Mouse (Mus musculus) right cerebral cortex, postnatal 14 days (tissue): ENCODE data around the gene Krtcap3.
"Not testable (repeated sequence)": the region's sequence is repeated elsewhere in the genome, so short reads cannot be mapped to it uniquely, and the experiment has no call there.

Source experiments
- DNase-seq: peaks from one replicate; pipeline ENCODE4 v3.0.0; 2022

The Krtcap3 gene

DNA sequence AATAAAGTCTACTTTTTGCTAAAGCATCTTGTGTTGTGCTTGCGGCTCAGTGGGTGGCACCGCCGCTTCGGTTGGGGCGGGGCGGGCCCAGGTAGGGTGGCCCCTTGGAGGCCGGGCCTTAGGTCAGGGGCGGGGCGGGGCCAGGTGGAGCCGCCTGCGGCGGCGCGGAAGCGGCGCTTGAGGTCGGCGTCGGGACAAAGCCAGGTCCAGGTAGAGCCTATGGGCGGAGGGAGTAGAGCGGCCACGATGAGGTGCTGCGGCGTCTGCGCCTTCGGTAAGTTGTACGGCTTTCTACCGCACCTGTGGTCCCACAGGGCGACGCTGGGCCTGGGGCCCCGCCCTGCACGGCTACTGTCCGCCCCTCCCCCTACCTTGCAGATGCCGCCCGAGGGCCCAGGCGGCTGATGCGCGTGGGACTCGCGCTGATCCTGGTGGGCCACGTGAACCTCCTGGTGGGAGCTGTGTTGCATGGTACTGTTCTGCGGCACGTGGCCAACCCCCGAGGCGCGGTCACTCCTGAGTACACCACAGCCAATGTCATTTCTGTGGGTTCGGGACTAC is at the start of gene Krtcap3:
Gene Krtcap3, plus strand, starts transcription at position 151 of the 561 bp plus-strand sequence.
- peak; percentile 38 for DNase-seq

GRCm38 (mm10) chr5:31201742-31202590 is 49.5 kb upstream of the Krtcap3 start, which contains the start of gene Zfp513:
Gene Zfp513 (minus strand): TSS chr5:31202303.
- DNase-seq: peak; percentile 92

- no peak for DNase-seq
These were observed 48.6 kb upstream of the Krtcap3 start for GRCm38 (mm10) chr5:31202933-31203332.

GRCm38 (mm10) chr5:31203866-31204265 is 47.6 kb upstream of the Krtcap3 start:
- DNase-seq: no peak

DNA sequence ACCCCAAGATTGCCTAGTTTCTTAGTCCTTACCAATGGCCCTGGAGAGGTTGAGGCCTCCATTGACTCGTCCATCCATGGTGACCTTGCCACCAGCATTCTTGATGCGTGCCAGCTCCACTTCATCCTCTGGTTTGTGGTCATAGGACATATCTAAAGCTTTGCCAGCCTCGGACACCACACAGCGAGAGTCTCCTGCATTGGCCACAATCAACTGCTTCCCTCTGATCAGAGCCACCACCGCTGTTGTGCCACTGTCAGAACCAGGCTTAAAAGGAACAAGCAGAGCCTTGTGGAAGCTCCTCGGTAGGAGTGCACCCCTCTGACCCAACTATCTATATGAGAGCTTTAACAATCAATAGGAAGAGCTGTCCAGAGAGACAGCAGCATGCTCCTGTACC is 47.1 kb upstream of the Krtcap3 start:
- no peak for DNase-seq

GRCm38 (mm10) chr5:31216554-31216953 is 34.9 kb upstream of the Krtcap3 start:
- DNase-seq: not testable (repeated sequence)

- DNase-seq: no peak
These were observed 33.2 kb upstream of the Krtcap3 start for GRCm38 (mm10) chr5:31218294-31218693.

GRCm38 (mm10) chr5:31219070-31219469 is 32.4 kb upstream of the Krtcap3 start:
- no peak for DNase-seq

DNA sequence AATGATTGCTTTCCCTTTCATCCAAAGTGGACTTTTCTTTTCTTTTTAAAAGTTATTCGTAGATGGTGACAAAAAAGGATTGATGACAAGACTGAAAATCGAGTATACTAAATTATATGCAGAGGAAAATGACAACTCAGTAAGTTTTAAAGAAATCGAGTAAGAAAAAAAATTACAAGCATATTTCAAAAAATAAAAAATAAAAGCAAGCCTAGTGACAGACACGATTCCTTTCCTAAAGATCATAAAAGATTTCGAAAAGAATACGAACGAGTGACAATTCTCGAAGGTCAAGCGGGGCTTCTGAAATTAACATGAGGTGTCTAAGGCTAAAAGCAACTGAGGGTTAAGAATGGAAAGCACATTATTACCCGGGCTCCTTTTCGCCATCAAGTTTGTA is 32.0 kb upstream of the Krtcap3 start:
- DNase-seq: no peak

- DNase-seq: peak; percentile 62
These were observed 31.5 kb upstream of the Krtcap3 start for GRCm38 (mm10) chr5:31219911-31220447.

GRCm38 (mm10) chr5:31220448-31221303 is 30.8 kb upstream of the Krtcap3 start, which contains the start of gene Ppm1g:
Gene Ppm1g (minus strand): TSS chr5:31220687.
- peak; percentile 98 for DNase-seq

GRCm38 (mm10) chr5:31221304-31221945 is 30.1 kb upstream of the Krtcap3 start:
- peak; percentile 40 for DNase-seq

DNA sequence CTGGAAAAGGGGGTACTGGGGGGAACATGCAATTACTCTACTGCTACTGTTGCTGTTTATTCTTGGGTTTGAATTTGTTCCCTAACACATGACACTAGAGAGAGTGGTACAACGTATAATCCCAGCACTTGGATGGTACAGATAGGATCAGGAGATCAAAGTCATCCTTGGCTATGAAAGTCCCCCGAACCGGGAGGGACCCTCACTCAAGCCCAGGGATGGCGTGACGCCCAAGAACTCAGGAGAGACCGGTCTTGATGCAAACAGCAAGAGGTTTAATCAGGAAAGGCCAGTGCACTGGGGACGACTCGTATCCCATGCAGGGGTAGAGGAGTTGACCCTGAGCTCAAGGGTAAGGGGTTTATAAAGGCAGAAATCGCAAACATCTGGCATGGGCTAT is 28.8 kb upstream of the Krtcap3 start:
- peak; percentile 16 for DNase-seq

DNA sequence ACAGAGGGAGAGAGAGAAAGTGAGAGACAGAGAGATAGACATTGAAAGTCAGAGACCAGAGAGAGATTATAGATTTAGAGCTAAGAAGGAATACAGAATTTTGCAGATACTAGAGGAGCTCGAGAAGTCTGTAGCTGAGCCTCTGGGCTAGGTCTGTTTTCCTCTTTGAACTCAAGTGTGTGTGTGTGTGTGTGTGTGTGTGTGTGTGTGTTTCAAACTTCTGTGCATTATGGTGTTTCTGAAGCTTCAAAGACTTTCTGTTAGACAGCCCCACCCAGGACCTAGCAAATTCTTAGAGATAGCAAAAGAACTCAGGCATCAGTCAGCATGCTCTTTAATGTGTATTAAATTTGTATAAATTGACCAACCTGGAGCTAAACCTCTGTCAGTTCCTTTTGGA is 24.9 kb upstream of the Krtcap3 start:
- no peak for DNase-seq

DNA sequence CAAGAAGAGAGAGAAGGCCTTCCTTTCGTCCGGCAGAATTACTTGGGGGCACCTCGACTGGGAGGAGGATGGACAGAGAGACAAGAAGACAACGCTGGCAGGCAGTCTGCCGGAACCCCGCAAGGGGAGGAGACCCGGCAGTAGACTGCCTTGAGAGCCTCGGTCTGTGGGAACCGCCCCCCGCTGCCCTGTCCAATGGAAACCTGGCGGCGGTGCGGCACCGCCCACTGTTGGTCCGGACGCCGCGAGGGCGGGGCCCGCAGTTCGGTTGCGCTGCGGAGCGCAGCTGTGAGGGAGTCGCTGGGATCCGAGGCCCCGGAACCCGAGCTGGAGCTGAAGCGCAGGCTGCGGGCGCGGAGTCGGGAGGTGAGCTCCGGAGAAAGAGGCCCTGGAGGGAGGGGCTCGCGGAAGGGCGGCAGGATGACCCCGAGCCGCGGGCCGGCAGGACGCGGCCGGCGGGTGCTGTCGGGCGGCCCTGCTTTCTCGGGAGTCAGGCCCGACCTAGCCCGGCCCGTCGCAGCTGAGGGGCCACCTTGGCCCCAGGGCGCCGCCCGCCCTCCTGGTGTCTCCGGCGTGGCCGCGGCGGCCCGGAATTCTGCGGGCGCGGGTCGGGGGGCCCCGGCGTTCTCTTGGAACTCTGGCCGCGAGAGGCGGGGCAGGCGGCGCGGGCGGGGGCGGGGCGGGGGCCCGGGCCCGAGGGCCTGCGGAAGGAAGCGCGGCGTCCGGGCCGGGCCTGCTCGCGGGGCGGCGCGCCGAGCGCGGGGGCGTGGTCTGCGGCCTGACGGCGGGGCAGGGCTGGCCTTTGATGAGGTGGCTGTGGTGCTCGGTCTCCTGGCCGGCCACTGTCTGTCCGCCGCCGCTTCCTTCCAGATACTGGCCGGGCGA is 10.6 kb upstream of the Krtcap3 start, which contains the start of the genes Nrbp1 and Gm9970:
Gene Nrbp1, plus strand, starts transcription at position 228 of the 885 bp plus-strand sequence.
Gene Gm9970, minus strand, starts transcription at position 596 of the 885 bp plus-strand sequence.
- peak; percentile 94 for DNase-seq

DNA sequence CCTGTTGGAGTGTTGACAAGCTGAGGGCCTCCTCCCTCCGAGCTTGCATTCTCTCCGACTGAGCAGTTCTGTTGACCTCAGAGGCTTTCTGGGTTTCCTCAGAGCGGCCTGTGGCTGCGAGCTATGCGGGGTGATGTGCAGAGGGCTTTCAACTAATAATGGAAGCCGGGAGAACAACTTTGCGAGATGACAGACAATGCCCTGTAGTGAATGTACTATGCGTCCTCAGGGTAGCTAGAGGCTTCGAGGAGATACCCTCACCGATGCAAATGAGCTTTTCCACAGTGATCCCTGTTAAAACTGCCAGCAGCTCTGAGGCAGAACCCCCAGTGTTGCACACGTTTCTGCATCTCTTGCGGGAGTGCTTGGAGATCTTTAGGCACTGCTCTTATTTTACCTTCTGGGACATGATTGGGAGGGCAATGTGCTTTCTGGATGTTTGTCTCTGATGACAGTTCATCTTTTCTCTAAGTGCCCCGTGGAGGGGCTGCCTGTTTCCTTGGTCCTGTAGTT is 9.9 kb upstream of the Krtcap3 start:
- DNase-seq: no peak

DNA sequence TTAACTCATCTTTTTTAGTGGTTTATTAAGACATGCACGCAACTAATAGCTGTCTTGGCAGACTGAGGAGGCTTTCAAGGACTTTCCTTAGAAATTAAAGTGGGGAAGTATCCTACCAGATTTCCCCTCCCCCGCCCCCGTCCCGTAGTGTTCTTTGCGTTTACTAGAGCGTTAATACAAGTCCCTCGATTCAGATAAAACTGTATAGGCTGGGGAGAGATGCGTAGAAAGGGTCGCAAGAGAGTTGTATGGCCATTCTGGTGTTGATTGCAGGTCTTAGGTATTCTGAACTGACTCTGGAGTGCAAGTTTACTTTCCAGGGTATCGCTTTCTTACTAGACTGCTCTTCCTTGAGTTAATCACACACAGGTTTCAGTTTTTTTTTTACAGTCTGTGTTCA is 9.3 kb upstream of the Krtcap3 start:
- no peak for DNase-seq

DNA sequence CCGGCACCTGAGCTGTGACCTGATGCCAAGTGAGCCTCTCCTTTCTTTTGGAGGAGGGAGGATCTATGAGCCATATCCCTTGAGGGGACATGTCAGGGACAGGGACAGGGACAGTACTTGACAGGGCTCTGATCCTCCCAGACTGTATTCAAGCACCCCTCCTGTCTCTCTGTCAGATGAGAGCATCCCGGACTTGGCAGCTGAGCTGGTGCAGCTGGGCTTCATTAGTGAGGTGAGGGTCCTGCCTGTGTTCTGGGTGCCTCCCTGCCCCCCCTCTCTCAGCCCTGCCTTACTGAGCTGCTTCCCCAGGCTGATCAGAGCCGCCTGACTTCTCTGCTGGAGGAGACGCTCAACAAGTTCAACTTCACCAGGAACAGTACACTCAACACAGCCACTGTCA is 775 bp upstream of the Krtcap3 start:
- no peak for DNase-seq

- DNase-seq: no peak
These were observed 660 bp downstream of the Krtcap3 start for GRCm38 (mm10) chr5:31252151-31252550.

GRCm38 (mm10) chr5:31252795-31253545 is 1.5 kb downstream of the Krtcap3 start:
- no peak for DNase-seq
